Mouse (Mus musculus) liver, postnatal 0 days (tissue): ENCODE measurements around the gene Stn1.

Experiments
- CTCF ChIP-seq: sonication (generic); IDR thresholded peaks from 2 replicates; pipeline ENCODE4 v1.5.1; 2016; ENCODE audit warnings: antibody characterized with exemption, low read depth
- EP300 ChIP-seq: IDR thresholded peaks from 2 replicates; pipeline ENCODE4 v1.6.1; 2016; ENCODE audit warnings: antibody characterized with exemption, low read depth, mild to moderate bottlenecking

DNA sequence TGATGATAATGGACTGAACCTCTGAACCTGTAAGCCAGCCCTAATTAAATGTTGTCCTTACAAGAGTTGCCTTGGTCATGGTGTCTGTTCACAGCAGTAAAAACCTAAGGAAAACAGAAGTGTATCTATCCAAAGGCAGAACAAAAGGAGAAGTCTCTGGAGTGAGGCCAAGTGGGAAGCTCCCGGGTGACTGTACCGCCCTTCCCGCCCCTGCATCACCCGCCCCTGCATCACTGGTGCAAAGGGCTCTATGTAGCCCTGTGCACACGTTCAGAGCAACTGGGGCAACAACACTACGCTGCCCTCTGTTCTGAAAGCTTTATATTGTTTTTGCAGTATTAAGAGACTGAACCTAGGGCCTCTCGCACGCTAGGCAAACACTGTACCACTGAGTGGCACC, 19.7 kb downstream of the Stn1 start:
- no peak for TF ChIP-seq EP300
- TF ChIP-seq CTCF: no peak
